Mouse (Mus musculus) adrenal gland, postnatal 14 days (tissue): ENCODE results near the gene Polr2b. TPM values are rescaled to one million over a fixed set of nuclear protein-coding genes. Genes with fewer than 3 reads are reported as not detected.
A peak's percentile ranks its signal among the peaks of the same experiment; 100 is the strongest.

Source experiments
- DNase-seq: peaks from one replicate; pipeline ENCODE4 v3.0.0; 2021; ENCODE audit warnings: mixed read lengths
- long read RNA-seq, 2 experiments: library from polyadenylated mRNA; stranded (forward); transcript quantifications; one replicate each; pipeline ENCODE4 v2.0.0; 2021
- total RNA-seq: library from RNA; stranded (reverse); gene quantifications from 2 replicates; pipeline ENCODE4 v1.2.3, GENCODE M21; 2021

The Polr2b gene
- 63.3 and 67.0 TPM in 2 replicates for total RNA-seq
- long read RNA-seq, experiment 1, full-length matches to known transcripts, result 87 of 100 reads
- long read RNA-seq, experiment 1, partial matches to known transcripts, result 5 of 100 reads
- long read RNA-seq, experiment 1, other reads (novel, unspliced or antisense), result 8 of 100 reads
- long read RNA-seq, experiment 2, full-length matches to known transcripts, result 62 of 81 reads
- long read RNA-seq, experiment 2, partial matches to known transcripts, result 9 of 81 reads
- long read RNA-seq, experiment 2, other reads (novel, unspliced or antisense), result 10 of 81 reads

DNA sequence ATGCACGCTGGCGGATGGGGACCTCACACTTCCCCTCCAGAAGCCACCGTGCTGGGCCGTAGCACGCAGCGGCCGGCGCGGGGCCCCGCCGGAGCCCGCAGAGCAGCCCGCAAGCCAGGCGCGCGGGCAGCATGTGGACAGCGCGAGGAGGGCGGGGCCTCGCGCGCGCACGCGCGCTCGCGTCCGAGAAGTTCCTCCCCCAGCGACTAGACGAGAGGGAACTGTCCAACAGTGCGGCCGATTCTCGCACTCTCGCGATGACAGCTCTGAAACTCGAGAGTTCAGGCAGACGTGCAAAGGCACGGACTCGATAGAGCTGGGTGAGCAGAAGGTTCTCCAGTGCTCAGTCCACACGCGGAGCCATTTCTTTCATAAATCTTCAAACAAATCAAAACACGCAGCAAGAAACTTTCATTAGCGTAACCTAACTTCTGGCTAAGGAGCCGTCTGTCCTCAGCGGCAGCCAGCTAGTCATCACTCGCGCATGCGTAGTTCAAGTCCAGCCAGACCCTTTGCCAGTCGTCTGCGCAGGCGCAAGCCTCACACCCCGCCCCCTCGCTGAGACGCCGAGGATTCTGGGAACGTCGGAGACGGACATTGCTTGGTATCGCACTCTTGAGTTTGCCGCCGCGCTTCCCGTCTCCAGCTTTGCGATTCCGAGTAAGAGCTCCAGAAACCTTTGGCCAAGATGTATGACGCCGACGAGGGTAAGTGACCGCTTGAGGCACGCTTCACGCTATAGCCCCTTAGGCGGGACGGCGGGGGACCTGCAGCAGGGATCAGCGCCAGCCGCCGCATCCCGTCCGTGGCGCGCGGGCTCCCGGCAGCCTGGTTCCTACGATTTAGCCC lies at the start of gene Polr2b, which contains the start of gene Noa1:
Gene Polr2b (plus strand): TSS at position 224 of the 849 bp plus-strand sequence.
Gene Noa1 (minus strand): TSS at position 161 of the 849 bp plus-strand sequence.
- DNase-seq, result peak; percentile 99

DNA sequence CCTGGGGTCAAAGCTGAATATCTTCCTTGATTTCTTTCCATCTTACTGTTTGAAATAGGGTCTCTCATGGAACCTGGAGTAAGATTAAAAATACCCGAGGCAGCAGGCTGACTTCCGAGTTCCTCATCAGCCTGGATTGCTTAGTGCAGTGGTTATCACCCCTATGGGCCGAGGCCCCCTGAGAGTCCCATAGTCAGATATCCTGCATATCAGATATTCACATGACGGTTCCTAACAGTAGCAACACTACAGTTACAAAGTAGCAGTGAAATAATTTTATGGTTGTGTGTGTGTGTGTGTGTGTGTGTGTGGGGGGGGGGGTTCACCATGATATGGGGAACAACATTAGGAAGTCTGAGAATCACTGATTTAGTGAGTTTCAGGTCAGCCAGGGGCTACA lies 48.8 kb upstream of the Polr2b start:
- no peak for DNase-seq

- DNase-seq, result no peak
These were observed 47.8 kb upstream of the Polr2b start for GRCm38 (mm10) chr5:77262105-77262504.

GRCm38 (mm10) chr5:77265081-77265670 lies 44.8 kb upstream of the Polr2b start, which contains the start of gene Rest:
Gene Rest (plus strand): TSS chr5:77265491.
- DNase-seq, result peak; percentile 92

DNA sequence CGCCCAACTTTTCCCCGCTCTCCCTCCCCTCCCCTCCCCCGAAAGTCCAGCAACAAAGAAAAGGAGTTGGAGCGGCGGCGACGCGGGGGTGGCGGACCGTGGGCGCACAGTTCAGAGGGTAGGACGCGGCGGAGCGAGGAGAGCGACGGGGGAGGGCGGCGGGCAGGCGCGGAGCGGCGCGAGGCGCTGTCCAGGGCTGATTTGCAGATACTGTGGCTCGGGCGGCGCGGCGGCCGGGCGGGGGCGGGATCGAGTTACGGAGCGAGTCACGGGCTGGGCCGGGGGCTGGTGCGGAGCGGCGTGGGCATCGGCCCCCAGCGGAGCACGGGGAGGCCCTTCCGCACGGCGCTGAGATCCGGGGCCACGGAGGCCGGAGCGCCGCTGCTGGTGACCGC lies 44.3 kb upstream of the Polr2b start:
- peak; percentile 90 for DNase-seq

DNA sequence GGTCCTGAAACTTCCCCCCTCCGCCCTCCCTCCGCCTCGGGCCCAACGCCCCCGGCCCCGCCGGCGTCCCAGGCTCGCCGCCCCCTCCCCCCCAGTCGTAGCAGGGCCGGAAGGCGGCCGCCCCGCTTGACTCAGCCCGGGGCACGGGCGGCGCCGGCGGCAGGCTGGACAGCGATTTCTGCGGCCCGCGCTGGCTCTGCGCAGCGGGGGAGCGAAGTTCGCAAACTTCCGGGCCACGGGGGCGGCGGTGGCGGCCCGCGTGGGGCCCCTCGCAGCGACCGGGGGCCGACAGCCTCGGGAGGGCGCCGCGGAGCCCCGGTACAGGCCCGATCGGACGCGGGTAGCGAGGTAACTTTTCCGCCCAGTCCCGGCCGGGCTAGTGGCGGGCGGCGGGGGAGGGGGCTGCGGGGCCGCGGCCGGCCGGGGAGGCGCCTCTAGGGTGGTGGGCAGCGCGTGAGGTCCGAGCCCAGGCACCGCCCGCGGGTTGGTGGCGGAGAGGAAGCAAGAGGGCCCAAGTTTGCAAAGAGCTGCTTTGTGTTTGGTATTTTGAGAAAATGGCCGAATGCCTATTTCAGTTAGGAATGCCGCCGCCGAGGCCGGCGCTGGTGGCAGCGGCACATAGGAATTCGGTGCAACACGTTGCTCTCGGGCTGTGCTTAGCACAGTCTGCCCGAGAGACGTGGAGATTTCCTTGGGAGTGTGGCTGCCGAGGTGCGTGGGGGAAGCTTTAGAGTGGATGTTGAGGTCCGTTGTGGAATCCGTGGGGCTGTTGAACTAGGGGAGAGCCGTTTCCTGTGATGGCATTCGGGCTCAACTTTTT lies 43.7 kb upstream of the Polr2b start:
- DNase-seq, result peak; percentile 78

GRCm38 (mm10) chr5:77266886-77267401 lies 43.0 kb upstream of the Polr2b start:
- no peak for DNase-seq

DNA sequence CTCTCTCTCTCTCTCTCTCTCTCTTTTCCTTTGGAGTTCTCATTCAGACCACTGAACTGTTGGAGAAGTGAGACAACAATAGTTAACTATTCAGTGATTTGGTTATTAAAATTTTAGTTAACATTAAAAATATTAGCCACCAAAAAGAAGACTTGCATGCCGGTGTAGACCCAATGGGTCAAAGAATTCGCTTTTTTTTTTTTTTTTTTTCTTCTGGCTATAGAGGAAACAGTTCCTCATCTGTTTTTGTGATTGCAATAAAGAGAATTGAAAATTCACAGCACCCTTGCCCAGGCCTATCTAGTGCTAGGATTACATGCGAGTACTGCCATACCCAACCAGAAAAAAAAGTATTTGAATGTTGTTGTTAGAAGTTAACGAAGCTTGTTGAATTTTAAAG lies 42.5 kb upstream of the Polr2b start:
- no peak for DNase-seq

GRCm38 (mm10) chr5:77267957-77268624 lies 41.9 kb upstream of the Polr2b start:
- DNase-seq, result no peak

- no peak for DNase-seq
These were observed 40.5 kb upstream of the Polr2b start for GRCm38 (mm10) chr5:77269399-77269798.

GRCm38 (mm10) chr5:77273151-77273550 lies 36.8 kb upstream of the Polr2b start:
- DNase-seq, result no peak

DNA sequence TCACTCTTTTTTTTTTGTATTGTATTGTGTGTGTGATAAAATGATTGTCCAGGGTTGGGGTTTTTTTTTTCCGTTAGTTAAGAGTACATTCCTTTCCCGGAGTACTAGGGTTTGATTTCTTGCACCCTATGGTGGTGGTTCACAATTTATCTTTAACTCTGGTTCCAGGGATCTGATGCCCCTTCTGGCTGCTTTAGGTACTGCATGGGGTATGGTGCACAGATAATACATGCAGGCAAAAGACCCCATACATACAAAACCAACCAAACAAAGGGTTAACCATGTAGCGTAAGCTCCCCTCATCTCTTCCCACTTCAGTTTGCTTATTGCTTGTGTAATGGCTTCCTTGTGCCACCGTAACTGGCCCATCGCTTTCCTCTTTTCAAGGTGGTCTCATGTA lies 34.0 kb upstream of the Polr2b start:
- peak; percentile 46 for DNase-seq

DNA sequence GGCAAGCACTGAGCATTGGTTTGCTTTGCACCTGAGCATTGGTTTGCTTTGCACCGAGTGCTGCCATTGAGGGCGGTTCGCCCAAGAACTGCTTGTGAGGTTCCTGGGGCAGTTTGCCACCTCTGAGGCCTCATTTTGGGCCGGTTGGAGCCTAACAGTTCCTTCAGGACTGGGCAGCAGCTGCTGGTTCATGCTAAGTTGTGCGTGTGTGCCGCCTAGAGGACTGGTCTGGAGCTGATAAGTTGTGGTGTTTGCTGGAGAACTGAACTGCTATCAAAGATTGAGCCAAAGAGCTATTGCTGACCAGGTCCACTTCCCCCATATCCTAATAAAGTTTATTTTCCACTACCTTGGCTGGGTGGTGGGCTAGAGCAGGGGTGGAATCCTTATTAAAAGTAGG lies 32.7 kb upstream of the Polr2b start:
- DNase-seq, result no peak

DNA sequence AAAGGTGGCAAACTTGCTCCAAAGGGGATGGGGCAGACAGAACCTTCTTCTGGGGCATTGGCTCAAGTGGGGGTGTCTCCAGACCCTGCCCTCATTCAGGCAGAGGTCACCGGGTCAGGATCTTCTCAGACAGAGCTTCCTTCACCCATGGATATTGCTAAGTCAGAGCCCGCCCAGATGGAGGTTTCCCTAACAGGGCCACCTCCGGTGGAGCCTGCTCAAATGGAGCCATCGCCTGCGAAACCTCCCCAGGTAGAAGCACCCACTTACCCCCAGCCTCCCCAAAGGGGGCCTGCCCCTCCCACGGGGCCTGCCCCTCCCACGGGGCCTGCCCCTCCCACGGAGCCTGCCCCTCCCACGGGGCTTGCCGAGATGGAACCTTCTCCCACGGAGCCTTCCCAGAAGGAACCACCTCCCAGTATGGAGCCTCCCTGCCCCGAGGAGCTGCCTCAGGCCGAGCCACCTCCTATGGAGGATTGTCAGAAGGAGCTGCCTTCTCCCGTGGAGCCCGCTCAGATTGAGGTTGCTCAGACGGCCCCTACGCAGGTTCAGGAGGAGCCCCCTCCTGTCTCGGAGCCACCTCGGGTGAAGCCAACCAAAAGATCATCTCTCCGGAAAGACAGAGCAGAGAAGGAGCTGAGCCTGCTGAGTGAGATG lies 28.3 kb upstream of the Polr2b start:
- no peak for DNase-seq

GRCm38 (mm10) chr5:77282242-77282641 lies 27.7 kb upstream of the Polr2b start:
- no peak for DNase-seq

DNA sequence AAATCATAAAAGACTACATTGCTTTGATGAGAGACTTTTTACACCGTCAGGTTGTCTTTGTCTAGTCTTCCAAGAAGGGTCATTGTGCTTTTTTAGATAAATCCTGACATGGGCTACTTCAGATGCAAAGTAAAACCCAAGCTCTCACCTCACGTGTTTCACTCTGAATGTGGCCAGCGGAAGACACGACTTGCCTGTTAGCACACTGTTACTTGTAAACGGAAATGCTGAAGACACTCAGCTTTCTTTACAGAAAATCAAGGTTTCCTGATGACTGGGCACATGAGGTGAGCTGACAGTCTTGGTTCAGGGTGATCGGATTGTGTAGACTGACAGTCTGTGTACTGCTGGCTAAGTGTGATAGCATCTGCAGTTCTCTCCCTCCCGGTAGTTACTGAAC lies 24.3 kb upstream of the Polr2b start:
- no peak for DNase-seq

GRCm38 (mm10) chr5:77286904-77287303 lies 23.0 kb upstream of the Polr2b start:
- no peak for DNase-seq

DNA sequence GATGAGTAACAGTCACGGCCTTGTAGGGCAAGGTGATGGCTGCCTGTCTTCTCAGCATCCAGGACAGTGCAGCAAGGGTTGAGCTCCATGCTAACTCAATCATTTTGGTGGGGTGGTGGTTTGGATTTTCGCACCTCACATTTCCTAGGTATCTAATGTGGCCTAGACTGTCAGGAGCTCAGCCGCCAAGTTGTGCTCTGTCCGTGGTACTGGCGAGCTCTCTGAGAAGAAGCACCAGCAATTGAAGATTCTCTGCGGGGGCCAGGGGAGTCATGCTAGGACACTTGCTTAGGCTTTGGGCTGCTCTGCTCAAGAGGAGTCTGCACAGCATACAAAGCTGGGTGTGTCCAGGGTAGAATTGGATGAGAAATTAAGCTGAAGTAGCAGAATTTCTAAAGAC lies 22.0 kb upstream of the Polr2b start:
- DNase-seq, result no peak

DNA sequence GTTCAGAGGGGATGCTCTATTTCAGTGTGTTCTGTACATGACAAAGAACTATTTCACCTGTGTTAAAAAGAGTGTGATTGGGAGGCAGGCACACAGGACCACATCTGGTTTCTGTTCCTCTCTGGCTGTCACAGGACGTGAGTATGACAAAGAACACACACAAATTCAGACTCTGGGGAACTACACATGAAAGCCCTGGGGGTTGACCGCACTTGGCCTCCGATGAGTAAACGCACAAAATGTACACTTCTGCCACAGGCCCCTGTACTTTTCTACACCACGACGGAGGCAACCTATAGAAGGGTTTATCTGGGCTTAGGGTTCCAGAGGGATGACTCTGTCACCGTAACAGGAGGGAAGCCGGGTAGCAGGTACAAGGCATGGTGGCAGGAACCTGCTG lies 20.3 kb upstream of the Polr2b start:
- DNase-seq, result no peak

DNA sequence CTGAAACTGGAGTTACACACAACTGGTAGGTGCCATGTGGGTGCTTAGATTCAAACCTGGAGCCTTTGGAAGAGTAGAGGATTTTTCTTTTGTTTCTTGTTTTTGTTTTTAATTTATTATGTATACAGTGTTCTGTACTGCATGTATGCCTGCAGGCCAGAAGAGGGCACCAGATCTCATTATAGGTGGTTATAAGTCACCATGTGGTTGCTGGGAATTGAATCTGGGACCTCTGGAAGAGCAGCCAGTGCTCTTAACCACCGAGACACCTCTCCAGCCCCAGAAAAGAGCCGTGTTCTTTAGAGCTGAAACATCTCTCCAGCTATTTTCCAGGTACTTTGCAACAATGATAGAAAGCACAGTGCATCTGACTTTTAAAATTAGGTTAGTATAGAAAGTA lies 19.3 kb upstream of the Polr2b start:
- no peak for DNase-seq
